In the genomic region with DNA sequence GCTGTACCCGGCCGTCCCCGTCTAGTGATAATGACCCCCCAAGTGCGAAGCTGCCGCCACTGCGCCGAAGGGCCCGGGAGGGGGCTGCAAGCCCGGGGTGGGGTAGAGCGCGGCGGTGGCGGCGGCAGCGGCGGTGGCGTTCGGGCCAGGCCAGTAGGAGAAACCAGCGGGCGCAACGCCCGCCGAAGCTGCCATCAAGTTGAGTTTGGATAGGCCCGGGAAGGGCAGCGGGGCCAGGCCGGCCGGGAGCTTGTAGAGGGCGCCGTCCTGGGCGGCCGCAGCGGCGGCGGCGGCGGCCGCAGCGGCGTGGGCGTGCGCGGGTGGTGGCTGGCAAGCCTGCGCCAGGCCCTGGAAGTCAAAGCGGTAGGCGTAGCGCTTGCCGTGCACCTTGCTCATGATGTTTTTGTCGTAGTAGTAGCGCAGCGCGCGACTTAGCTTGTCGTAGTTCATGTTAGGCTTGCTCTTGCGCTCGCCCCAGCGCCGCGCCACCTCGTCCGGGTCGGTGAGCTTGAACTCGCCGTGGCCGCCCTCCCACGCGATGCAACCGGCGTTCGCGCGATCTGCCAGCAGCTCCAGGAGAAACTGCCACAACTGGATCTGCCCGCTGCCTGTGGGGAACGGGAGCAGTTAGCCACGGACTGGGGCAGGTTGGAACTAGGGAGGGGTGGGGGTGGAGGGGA, we compare ENCODE assay signal across 10 mouse cellular contexts. TPM values are rescaled to one million over a fixed set of nuclear protein-coding genes. Genes with fewer than 3 reads are reported as not detected.
DNase-seq lines count a peak whose midpoint lies in the region; ATAC-seq and TF ChIP-seq lines count a peak whose summit lies in the region.
"Had no signal": no experiment of that assay in that cellular context is flagged by ENCODE, and none has a peak within 500 bp of the region (broad histone marks: within the 10 kb centered on the region; RNA-seq: fewer than 3 reads in every experiment).

No protein-coding gene starts in this region.

- no peak for TF ChIP-seq CTCF in lung, postnatal 0 days (IDR thresholded peaks at IDR 0.05)

- no peaks in the 10 kb centered on the region for H3K4me1 ChIP-seq in lung, postnatal 0 days (ENCODE audit: insufficient read depth, low read depth, low read length)
- H3K4me1 ChIP-seq in limb, embryonic 12.5 days (replicated peaks): peaks cover 27% of the 10 kb centered on the region
- peaks cover 15% of the 10 kb centered on the region for H3K4me1 ChIP-seq in stomach, embryonic 14.5 days (ENCODE audit: control insufficient read depth, insufficient read depth, low read length)

- no peak for TF ChIP-seq EP300 in lung, postnatal 0 days (IDR thresholded peaks at IDR 0.05)

- 2% methylated on average over 52 of the region's 74 CpGs for WGBS in lung, postnatal 0 days
- under 1% methylated on average over 71 of the region's 74 CpGs for WGBS in limb, embryonic 12.5 days
- 1% methylated on average over 61 of the region's 74 CpGs for WGBS in stomach, embryonic 14.5 days

- H3K27ac ChIP-seq in lung, postnatal 0 days (ENCODE audit: low read length): no peak overlapping the region
- no peak overlapping the region for H3K27ac ChIP-seq in limb, embryonic 12.5 days
- no peak overlapping the region for H3K27ac ChIP-seq in stomach, embryonic 14.5 days (ENCODE audit: low read length)

- H3K9ac ChIP-seq in lung, postnatal 0 days (replicated peaks; ENCODE audit: low read depth): no peak overlapping the region
- H3K9ac ChIP-seq in limb, embryonic 12.5 days (replicated peaks): 0 out of 2 replicates have a peak overlapping the region, but pooled peaks have one; percentile 12
- H3K9ac ChIP-seq in stomach, embryonic 14.5 days (replicated peaks; ENCODE audit: low read depth, low read length): no peak overlapping the region

- peak overlapping the region; percentile 48 for H3K4me2 ChIP-seq in lung, postnatal 0 days (replicated peaks; ENCODE audit: low read depth, low read length)
- peak overlapping the region; percentile 57 for H3K4me2 ChIP-seq in limb, embryonic 12.5 days
- H3K4me2 ChIP-seq in stomach, embryonic 14.5 days (replicated peaks; ENCODE audit: low read depth, low read length): peak overlapping the region; percentile 45

- peaks cover 64% of the 10 kb centered on the region for H3K27me3 ChIP-seq in lung, postnatal 0 days (replicated peaks; ENCODE audit: insufficient read depth, low read length)
- peaks cover 99% of the 10 kb centered on the region for H3K27me3 ChIP-seq in limb, embryonic 12.5 days
- H3K27me3 ChIP-seq in stomach, embryonic 14.5 days (ENCODE audit: control insufficient read depth, insufficient read depth, low read length): peaks cover 70% of the 10 kb centered on the region

- no peaks in the 10 kb centered on the region for H3K36me3 ChIP-seq in lung, postnatal 0 days (ENCODE audit: insufficient read depth, low read length)
- no peaks in the 10 kb centered on the region for H3K36me3 ChIP-seq in limb, embryonic 12.5 days
- no peaks in the 10 kb centered on the region for H3K36me3 ChIP-seq in stomach, embryonic 14.5 days (ENCODE audit: control insufficient read depth, insufficient read depth, low read length)

- DNase-seq in cerebellum, adult 11-12 months: peak; percentile 16
- DNase-seq in lung, postnatal 0 days (ENCODE audit: low spot score): no peak
- no peak for DNase-seq in lung, postnatal 14 days
- DNase-seq in spleen, postnatal 4 days (ENCODE audit: low spot score in 2 of 2): no peak
- no peak for DNase-seq in urinary bladder, postnatal 14 days (ENCODE audit: low spot score)

- ATAC-seq in cerebellum, adult (ENCODE audit: insufficient number of reproducible peaks, low FRiP score, low TSS enrichment): no peak
- ATAC-seq in lung, postnatal 0 days: no peak; the same call in 1 of the 2 replicates
- ATAC-seq in limb, embryonic 12.5 days (ENCODE audit: insufficient number of reproducible peaks, insufficient read depth, low FRiP score, low TSS enrichment, low read depth): no peak
- no peak for ATAC-seq in stomach, embryonic 14.5 days (ENCODE audit: insufficient number of reproducible peaks, insufficient read depth, low FRiP score, low read depth)

- peak overlapping the region; percentile 28 for H3K4me3 ChIP-seq in lung, postnatal 0 days (ENCODE audit: low read depth, low read length)
- peak overlapping the region; percentile 33 for H3K4me3 ChIP-seq in limb, embryonic 12.5 days (replicated peaks)
- peak overlapping the region; percentile 22 for H3K4me3 ChIP-seq in stomach, embryonic 14.5 days (ENCODE audit: low read depth, low read length)

- H3K9me3 ChIP-seq in lung, postnatal 0 days (ENCODE audit: low read length): no peaks in the 10 kb centered on the region
- no peaks in the 10 kb centered on the region for H3K9me3 ChIP-seq in limb, embryonic 12.5 days
- no peaks in the 10 kb centered on the region for H3K9me3 ChIP-seq in stomach, embryonic 14.5 days (ENCODE audit: control insufficient read depth, low read depth, low read length)

RNA-seq across cellular contexts. Expression of a gene that starts 3.0 kb away (rescaled TPM):
- not detected in 2 replicates for polyA plus RNA-seq in lung, postnatal 0 days (2015; fragmentation: Nextera tagmentation; extraction: Ambion mirVana)
- polyA plus RNA-seq in limb, embryonic 12.5 days (2016; fragmentation: Nextera tagmentation; extraction: Ambion mirVana): 0.26 and 0.49 TPM in 2 replicates
- polyA plus RNA-seq in stomach, embryonic 14.5 days (2014; fragmentation: Nextera tagmentation; extraction: Ambion mirVana): 1.2 TPM in 1 of 2 replicates, not detected in the other
- polyA plus RNA-seq: C2C12 had no signal

RNA-seq across cellular contexts. Expression of a gene that starts 10.7 kb away (rescaled TPM):
- polyA plus RNA-seq in lung, postnatal 0 days (2015; fragmentation: Nextera tagmentation; extraction: Ambion mirVana): not detected in 2 replicates
- polyA plus RNA-seq in limb, embryonic 12.5 days (2016; fragmentation: Nextera tagmentation; extraction: Ambion mirVana): not detected in 2 replicates
- polyA plus RNA-seq in stomach, embryonic 14.5 days (2014; fragmentation: Nextera tagmentation; extraction: Ambion mirVana): 0.36 and 0.38 TPM in 2 replicates
- polyA plus RNA-seq: C2C12; spleen, adult 2 months had no signal

RNA-seq across cellular contexts. Expression of a gene that starts 27.5 kb away (rescaled TPM):
- polyA plus RNA-seq in lung, postnatal 0 days (2015; fragmentation: Nextera tagmentation; extraction: Ambion mirVana): not detected in 2 replicates
- not detected in 2 replicates for polyA plus RNA-seq in limb, embryonic 12.5 days (2016; fragmentation: Nextera tagmentation; extraction: Ambion mirVana)
- polyA plus RNA-seq in stomach, embryonic 14.5 days (2014; fragmentation: Nextera tagmentation; extraction: Ambion mirVana): 0.33 and 0.46 TPM in 2 replicates
- polyA plus RNA-seq: spleen, adult 2 months had no signal

RNA-seq across cellular contexts. Expression of a gene that starts 53.2 kb away (rescaled TPM):
- 2.0 and 2.3 TPM in 2 replicates for polyA plus RNA-seq in lung, postnatal 0 days (2015; fragmentation: Nextera tagmentation; extraction: Ambion mirVana)
- polyA plus RNA-seq in limb, embryonic 12.5 days (2016; fragmentation: Nextera tagmentation; extraction: Ambion mirVana): not detected in 2 replicates
- not detected in 2 replicates for polyA plus RNA-seq in stomach, embryonic 14.5 days (2014; fragmentation: Nextera tagmentation; extraction: Ambion mirVana)
- polyA plus RNA-seq: C2C12; spleen, adult 2 months had no signal
